Mouse (Mus musculus): Measurements from ENCODE around the gene Brip1. TPM values are rescaled to one million over a fixed set of nuclear protein-coding genes. Genes with fewer than 3 reads are reported as not detected.

The Brip1 gene
- polyA plus RNA-seq, 1 experiment, result 0.67 TPM

GRCm38 (mm10) chr11:86076966-86077365 is 124.0 kb downstream of the Brip1 start:
- Histone ChIP-seq H3K27me3 (replicated peaks; ENCODE audit: control insufficient read depth, insufficient read depth, low read length) (no peaks in the 10 kb centered on the region), H3K4me1 (ENCODE audit: control insufficient read depth, insufficient read depth, low read length) (0 out of 2 replicates have a peak, but pooled peaks cover 2% of the 10 kb centered on the region), H3K36me3 (ENCODE audit: control insufficient read depth, insufficient read depth, low read length) (no peaks in the 10 kb centered on the region), H3K4me3 (ENCODE audit: insufficient read depth, low read depth, low read length) (no peak overlapping the region), H3K27ac (ENCODE audit: insufficient read depth, low read depth, low read length) (no peak overlapping the region)
- 77% methylated on average over 7 of the region's 7 CpGs for WGBS
- no peak for DNase-seq
- TF ChIP-seq POLR2A (IDR thresholded peaks at IDR 0.05; ENCODE audit: low read depth, low read length) (no peak), CTCF (conservative IDR thresholded peaks at IDR 0.05; ENCODE audit: insufficient read depth, insufficient read length, low read depth, low read length) (no peak)

GRCm38 (mm10) chr11:86076403-86076802 is 124.6 kb downstream of the Brip1 start:
- DNase-seq, result no peak
- no peak for TF ChIP-seq CTCF (conservative IDR thresholded peaks at IDR 0.05; ENCODE audit: insufficient read depth, insufficient read length, low read depth, low read length)
- no peak for TF ChIP-seq POLR2A (IDR thresholded peaks at IDR 0.05; ENCODE audit: low read depth, low read length)
- Histone ChIP-seq H3K36me3 (ENCODE audit: control insufficient read depth, insufficient read depth, low read length) (no peaks in the 10 kb centered on the region), H3K27ac (ENCODE audit: insufficient read depth, low read depth, low read length) (no peak overlapping the region), H3K27me3 (replicated peaks; ENCODE audit: control insufficient read depth, insufficient read depth, low read length) (no peaks in the 10 kb centered on the region), H3K4me1 (ENCODE audit: control insufficient read depth, insufficient read depth, low read length) (0 out of 2 replicates have a peak, but pooled peaks cover 2% of the 10 kb centered on the region), H3K4me3 (ENCODE audit: insufficient read depth, low read depth, low read length) (no peak overlapping the region)
- WGBS, result 88% methylated on average over 5 of the region's 5 CpGs

- H3K4me3 ChIP-seq (ENCODE audit: insufficient read depth, low read depth, low read length), result no peak overlapping the region
- WGBS, result 92% methylated on average over 1 of the region's 1 CpGs
- no peak for DNase-seq
- H3K27me3 ChIP-seq (replicated peaks; ENCODE audit: control insufficient read depth, insufficient read depth, low read length), result no peaks in the 10 kb centered on the region
- H3K4me1 ChIP-seq (ENCODE audit: control insufficient read depth, insufficient read depth, low read length), result 0 out of 2 replicates have a peak, but pooled peaks cover 2% of the 10 kb centered on the region
- no peak overlapping the region for H3K27ac ChIP-seq (ENCODE audit: insufficient read depth, low read depth, low read length)
- H3K36me3 ChIP-seq (ENCODE audit: control insufficient read depth, insufficient read depth, low read length), result no peaks in the 10 kb centered on the region
- TF ChIP-seq CTCF (conservative IDR thresholded peaks at IDR 0.05; ENCODE audit: insufficient read depth, insufficient read length, low read depth, low read length), result 0 out of 2 replicates have a peak, but pooled peaks have one; percentile 18
- no peak for TF ChIP-seq POLR2A (IDR thresholded peaks at IDR 0.05; ENCODE audit: low read depth, low read length)
Observed at GRCm38 (mm10) chr11:86075371-86075770, 125.6 kb downstream of the Brip1 start.

- Histone ChIP-seq H3K4me1 (ENCODE audit: control insufficient read depth, insufficient read depth, low read length) (peaks cover 4% of the 10 kb centered on the region; the same call in 1 of the 2 replicates), H3K27ac (ENCODE audit: insufficient read depth, low read depth, low read length) (no peak overlapping the region), H3K36me3 (ENCODE audit: control insufficient read depth, insufficient read depth, low read length) (no peaks in the 10 kb centered on the region), H3K27me3 (replicated peaks; ENCODE audit: control insufficient read depth, insufficient read depth, low read length) (no peaks in the 10 kb centered on the region), H3K4me3 (ENCODE audit: insufficient read depth, low read depth, low read length) (no peak overlapping the region)
- TF ChIP-seq CTCF (conservative IDR thresholded peaks at IDR 0.05; ENCODE audit: insufficient read depth, insufficient read length, low read depth, low read length), result no peak
- TF ChIP-seq POLR2A (IDR thresholded peaks at IDR 0.05; ENCODE audit: low read depth, low read length), result no peak
- WGBS, result 70% methylated on average over 6 of the region's 6 CpGs
- no peak for DNase-seq
Observed at GRCm38 (mm10) chr11:86068651-86069050, 132.3 kb downstream of the Brip1 start.

GRCm38 (mm10) chr11:86067154-86067553 is 133.8 kb downstream of the Brip1 start:
- no peaks in the 10 kb centered on the region for H3K36me3 ChIP-seq (ENCODE audit: control insufficient read depth, insufficient read depth, low read length)
- peaks cover 4% of the 10 kb centered on the region; the same call in 1 of the 2 replicates for H3K4me1 ChIP-seq (ENCODE audit: control insufficient read depth, insufficient read depth, low read length)
- no peak for TF ChIP-seq CTCF (conservative IDR thresholded peaks at IDR 0.05; ENCODE audit: insufficient read depth, insufficient read length, low read depth, low read length)
- TF ChIP-seq POLR2A (IDR thresholded peaks at IDR 0.05; ENCODE audit: low read depth, low read length), result no peak
- H3K27me3 ChIP-seq (replicated peaks; ENCODE audit: control insufficient read depth, insufficient read depth, low read length), result no peaks in the 10 kb centered on the region
- no peak overlapping the region for H3K4me3 ChIP-seq (ENCODE audit: insufficient read depth, low read depth, low read length)
- peak; percentile 20 for DNase-seq
- no peak overlapping the region for H3K27ac ChIP-seq (ENCODE audit: insufficient read depth, low read depth, low read length)
- WGBS, result 68% methylated on average over 8 of the region's 8 CpGs

GRCm38 (mm10) chr11:86064881-86065280 is 136.1 kb downstream of the Brip1 start:
- H3K4me1 ChIP-seq (ENCODE audit: control insufficient read depth, insufficient read depth, low read length), result peaks cover 4% of the 10 kb centered on the region; the same call in 1 of the 2 replicates
- no peak overlapping the region for H3K4me3 ChIP-seq (ENCODE audit: insufficient read depth, low read depth, low read length)
- no peaks in the 10 kb centered on the region for H3K36me3 ChIP-seq (ENCODE audit: control insufficient read depth, insufficient read depth, low read length)
- peak; percentile 69 for DNase-seq
- H3K27me3 ChIP-seq (replicated peaks; ENCODE audit: control insufficient read depth, insufficient read depth, low read length), result no peaks in the 10 kb centered on the region
- TF ChIP-seq POLR2A (IDR thresholded peaks at IDR 0.05; ENCODE audit: low read depth, low read length), result no peak
- no peak for TF ChIP-seq CTCF (conservative IDR thresholded peaks at IDR 0.05; ENCODE audit: insufficient read depth, insufficient read length, low read depth, low read length)
- WGBS, result 65% methylated on average over 5 of the region's 5 CpGs
- H3K27ac ChIP-seq (ENCODE audit: insufficient read depth, low read depth, low read length), result peak overlapping the region; percentile 60; the same call in 1 of the 2 replicates

GRCm38 (mm10) chr11:86061243-86061642 is 139.8 kb downstream of the Brip1 start:
- H3K27me3 ChIP-seq (replicated peaks; ENCODE audit: control insufficient read depth, insufficient read depth, low read length), result no peaks in the 10 kb centered on the region
- peaks cover 4% of the 10 kb centered on the region; the same call in 1 of the 2 replicates for H3K4me1 ChIP-seq (ENCODE audit: control insufficient read depth, insufficient read depth, low read length)
- WGBS, result 92% methylated on average over 8 of the region's 8 CpGs
- no peaks in the 10 kb centered on the region for H3K36me3 ChIP-seq (ENCODE audit: control insufficient read depth, insufficient read depth, low read length)
- no peak overlapping the region for H3K27ac ChIP-seq (ENCODE audit: insufficient read depth, low read depth, low read length)
- TF ChIP-seq POLR2A (IDR thresholded peaks at IDR 0.05; ENCODE audit: low read depth, low read length), result no peak
- no peak for TF ChIP-seq CTCF (conservative IDR thresholded peaks at IDR 0.05; ENCODE audit: insufficient read depth, insufficient read length, low read depth, low read length)
- no peak for DNase-seq
- H3K4me3 ChIP-seq (ENCODE audit: insufficient read depth, low read depth, low read length), result no peak overlapping the region
